Mouse (Mus musculus): ENCODE results near the gene Tex52.

- TF ChIP-seq MAZ (IDR thresholded peaks at IDR 0.05; ENCODE audit: low read depth, low read length), result no peak
- TF ChIP-seq CTCF (IDR thresholded peaks at IDR 0.05 in 2 of 3, conservative IDR thresholded peaks at IDR 0.05 in 1 of 3; ENCODE audit: control insufficient read depth in 1 of 3, insufficient read depth in 1 of 3, low read depth in 2 of 3, low read length in 3 of 3, poor library complexity in 1 of 3, severe bottlenecking in 1 of 3), result no peak
- TF ChIP-seq CHD1 (IDR thresholded peaks at IDR 0.05; ENCODE audit: low read depth, low read length), result no peak
Observed at GRCm38 (mm10) chr6:128385026-128385425, 9.8 kb downstream of the Tex52 start.
